Mouse (Mus musculus): ENCODE measurements around the gene Mmp8. TPM values are rescaled to one million over a fixed set of nuclear protein-coding genes. Genes with fewer than 3 reads are reported as not detected.

Mmp8 gene
- polyA plus RNA-seq (2014; fragmentation: Nextera tagmentation; extraction: Ambion mirVana): 0.51 and 0.79 TPM in 2 replicates

GRCm38 (mm10) chr9:7558221-7559017 lies at the start of gene Mmp8:
Gene Mmp8 (plus strand): TSS chr9:7558456.
- H3K4me3 ChIP-seq (ENCODE audit: low read depth, low read length): no peak within 1 kb of the TSS

GRCm38 (mm10) chr9:7509619-7510233 lies 48.5 kb upstream of the Mmp8 start:
- H3K4me2 ChIP-seq (ENCODE audit: low read depth, low read length): no peak overlapping the region
- DNase-seq (ENCODE audit: low spot score) (no peak), ATAC-seq (ENCODE audit: low read depth) (no peak)
- 87% methylated on average over 10 of the region's 10 CpGs for WGBS
- H3K9ac ChIP-seq (ENCODE audit: low read depth, low read length): no peak overlapping the region
- H3K27me3 ChIP-seq (replicated peaks; ENCODE audit: control insufficient read depth, insufficient read depth, low read length): no peaks in the 10 kb centered on the region
- no peak overlapping the region for H3K4me3 ChIP-seq (ENCODE audit: low read depth, low read length)
- H3K27ac ChIP-seq (replicated peaks; ENCODE audit: low read depth, low read length): no peak overlapping the region
- H3K4me1 ChIP-seq (ENCODE audit: control insufficient read depth, insufficient read depth, low read length): no peaks in the 10 kb centered on the region
- H3K36me3 ChIP-seq (ENCODE audit: control insufficient read depth, insufficient read depth, low read length): no peaks in the 10 kb centered on the region
- no peaks in the 10 kb centered on the region for H3K9me3 ChIP-seq (ENCODE audit: control insufficient read depth, low read length)

More at GRCm38 (mm10) chr9:7558221-7559017, at the start of gene Mmp8:
- whole genome bisulfite sequencing: 80% methylated on average over 8 of the region's 8 CpGs
- no peaks in the 10 kb centered on the region for H3K9me3 ChIP-seq (ENCODE audit: control insufficient read depth, low read length)
- no peaks in the 10 kb centered on the region for H3K4me1 ChIP-seq (ENCODE audit: control insufficient read depth, insufficient read depth, low read length)
- no peak within 1 kb of the TSS for H3K27ac ChIP-seq (replicated peaks; ENCODE audit: low read depth, low read length)
- ATAC-seq (ENCODE audit: low read depth) (no peak), DNase-seq (ENCODE audit: low spot score) (no peak)
- H3K4me2 ChIP-seq (ENCODE audit: low read depth, low read length): no peak within 1 kb of the TSS
- no peaks in the 10 kb centered on the region for H3K36me3 ChIP-seq (ENCODE audit: control insufficient read depth, insufficient read depth, low read length)
- no peaks in the 10 kb centered on the region for H3K27me3 ChIP-seq (replicated peaks; ENCODE audit: control insufficient read depth, insufficient read depth, low read length)
- H3K9ac ChIP-seq (ENCODE audit: low read depth, low read length): no peak within 1 kb of the TSS

DNA sequence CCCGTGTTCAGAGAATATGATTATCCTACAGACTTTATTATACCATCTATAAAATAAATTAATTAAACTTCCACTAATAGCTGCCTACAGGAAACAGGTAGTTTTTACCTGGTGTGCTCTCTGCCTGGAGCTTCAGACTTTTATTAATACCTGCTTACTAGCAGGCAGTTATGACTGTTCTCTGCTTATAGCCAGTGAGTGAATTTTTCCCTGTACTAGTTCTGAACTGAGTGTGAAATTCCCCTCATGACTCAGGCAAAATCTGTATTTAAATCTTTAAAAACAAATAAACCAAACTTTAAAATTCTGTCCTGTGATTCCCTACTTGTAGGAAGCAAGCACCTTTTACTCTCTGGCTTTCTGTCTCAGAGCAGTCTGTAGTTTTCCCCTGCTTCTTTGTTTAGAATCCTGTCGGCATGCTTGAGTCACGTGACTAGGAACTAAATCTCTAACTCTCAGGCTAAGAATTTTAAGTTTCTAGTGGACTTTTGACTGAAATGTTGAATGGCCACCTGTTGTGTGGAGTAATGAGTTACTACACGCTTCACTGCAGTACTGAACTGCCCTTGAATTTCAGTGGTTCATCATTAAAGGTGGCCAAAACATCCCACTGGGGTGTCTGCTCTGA lies 40.2 kb upstream of the Mmp8 start:
- no peak overlapping the region for H3K4me2 ChIP-seq (ENCODE audit: low read depth, low read length)
- ATAC-seq (ENCODE audit: low read depth): no peak
- WGBS: 64% methylated on average over 4 of the region's 4 CpGs

GRCm38 (mm10) chr9:7526255-7526940 lies 31.9 kb upstream of the Mmp8 start:
- Histone ChIP-seq H3K9ac (ENCODE audit: low read depth, low read length) (no peak overlapping the region), H3K4me1 (ENCODE audit: control insufficient read depth, insufficient read depth, low read length) (no peaks in the 10 kb centered on the region), H3K36me3 (ENCODE audit: control insufficient read depth, insufficient read depth, low read length) (no peaks in the 10 kb centered on the region), H3K9me3 (ENCODE audit: control insufficient read depth, low read length) (no peaks in the 10 kb centered on the region), H3K4me2 (ENCODE audit: low read depth, low read length) (no peak overlapping the region), H3K4me3 (ENCODE audit: low read depth, low read length) (no peak overlapping the region), H3K27me3 (replicated peaks; ENCODE audit: control insufficient read depth, insufficient read depth, low read length) (no peaks in the 10 kb centered on the region), H3K27ac (replicated peaks; ENCODE audit: low read depth, low read length) (no peak overlapping the region)
- 68% methylated on average over 4 of the region's 4 CpGs for WGBS
- DNase-seq (ENCODE audit: low spot score) (no peak), ATAC-seq (ENCODE audit: low read depth) (no peak)

More for the DNA sequence above, 40.2 kb upstream of the Mmp8 start:
- Histone ChIP-seq H3K27me3 (replicated peaks; ENCODE audit: control insufficient read depth, insufficient read depth, low read length) (no peaks in the 10 kb centered on the region), H3K9me3 (ENCODE audit: control insufficient read depth, low read length) (no peaks in the 10 kb centered on the region), H3K9ac (ENCODE audit: low read depth, low read length) (no peak overlapping the region), H3K4me3 (ENCODE audit: low read depth, low read length) (no peak overlapping the region), H3K4me1 (ENCODE audit: control insufficient read depth, insufficient read depth, low read length) (no peaks in the 10 kb centered on the region), H3K27ac (replicated peaks; ENCODE audit: low read depth, low read length) (no peak overlapping the region), H3K36me3 (ENCODE audit: control insufficient read depth, insufficient read depth, low read length) (no peaks in the 10 kb centered on the region)
- DNase-seq (ENCODE audit: low spot score): no peak

DNA sequence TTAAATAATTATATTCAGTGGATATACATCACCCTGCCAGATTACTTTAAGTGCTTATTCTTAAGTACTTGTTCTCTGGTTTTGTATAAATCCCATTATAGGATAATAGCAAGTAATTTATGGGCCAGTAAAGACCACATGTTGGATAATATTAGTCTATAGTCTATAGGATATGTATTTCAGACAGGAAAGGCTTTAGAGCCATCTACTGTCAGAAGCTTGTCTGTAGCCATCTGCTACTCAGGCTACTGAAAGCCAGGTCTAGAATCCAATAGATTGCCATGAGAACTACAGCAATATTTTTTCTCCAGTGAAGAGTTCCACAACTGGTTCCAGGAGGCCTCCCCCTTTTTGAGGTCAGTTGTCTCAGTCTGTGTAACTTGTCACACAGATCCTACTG lies 15.5 kb upstream of the Mmp8 start:
- H3K9ac ChIP-seq (ENCODE audit: low read depth, low read length): no peak overlapping the region
- no peaks in the 10 kb centered on the region for H3K36me3 ChIP-seq (ENCODE audit: control insufficient read depth, insufficient read depth, low read length)
- H3K27me3 ChIP-seq (replicated peaks; ENCODE audit: control insufficient read depth, insufficient read depth, low read length): no peaks in the 10 kb centered on the region
- ATAC-seq (ENCODE audit: low read depth) (no peak), DNase-seq (ENCODE audit: low spot score) (no peak)
- H3K27ac ChIP-seq (replicated peaks; ENCODE audit: low read depth, low read length): no peak overlapping the region
- no peaks in the 10 kb centered on the region for H3K9me3 ChIP-seq (ENCODE audit: control insufficient read depth, low read length)
- H3K4me3 ChIP-seq (ENCODE audit: low read depth, low read length): no peak overlapping the region
- H3K4me1 ChIP-seq (ENCODE audit: control insufficient read depth, insufficient read depth, low read length): no peaks in the 10 kb centered on the region
- H3K4me2 ChIP-seq (ENCODE audit: low read depth, low read length): no peak overlapping the region

DNA sequence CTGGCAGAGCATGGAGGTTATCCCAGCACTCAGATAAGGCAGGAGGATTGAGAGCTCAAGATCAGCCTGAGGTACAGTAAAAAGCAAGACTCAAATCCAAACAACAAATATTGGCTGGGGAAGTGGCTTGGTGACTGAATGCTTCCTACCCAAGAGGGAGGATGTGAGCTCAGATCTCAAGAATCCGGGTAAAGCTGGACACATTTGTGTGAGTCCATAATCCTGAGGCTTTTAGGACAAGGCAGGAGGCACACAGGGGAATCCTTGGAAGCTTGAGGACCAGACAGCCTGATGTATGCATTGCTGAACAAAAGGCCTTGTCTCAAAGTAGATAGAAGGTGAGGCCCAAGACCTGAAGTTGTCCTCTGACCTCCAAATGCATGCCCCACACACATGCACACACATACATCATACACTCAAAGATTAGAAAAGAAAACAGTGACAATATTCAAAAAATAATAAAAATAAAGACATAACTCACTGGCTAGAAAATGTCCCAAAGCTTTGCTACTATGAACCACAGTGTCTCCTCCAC lies 13.3 kb upstream of the Mmp8 start:
- ATAC-seq (ENCODE audit: low read depth): no peak
- H3K9me3 ChIP-seq (ENCODE audit: control insufficient read depth, low read length): no peaks in the 10 kb centered on the region
- 47% methylated on average over 1 of the region's 1 CpGs for WGBS
- no peak overlapping the region for H3K9ac ChIP-seq (ENCODE audit: low read depth, low read length)
- H3K4me1 ChIP-seq (ENCODE audit: control insufficient read depth, insufficient read depth, low read length): no peaks in the 10 kb centered on the region
- H3K27ac ChIP-seq (replicated peaks; ENCODE audit: low read depth, low read length): no peak overlapping the region
- H3K27me3 ChIP-seq (replicated peaks; ENCODE audit: control insufficient read depth, insufficient read depth, low read length): no peaks in the 10 kb centered on the region
- no peak for DNase-seq (ENCODE audit: low spot score)
- H3K36me3 ChIP-seq (ENCODE audit: control insufficient read depth, insufficient read depth, low read length): no peaks in the 10 kb centered on the region
- no peak overlapping the region for H3K4me2 ChIP-seq (ENCODE audit: low read depth, low read length)
- no peak overlapping the region for H3K4me3 ChIP-seq (ENCODE audit: low read depth, low read length)

GRCm38 (mm10) chr9:7545471-7545870 lies 12.8 kb upstream of the Mmp8 start:
- 26% methylated on average over 1 of the region's 1 CpGs for WGBS
- H3K4me1 ChIP-seq (ENCODE audit: control insufficient read depth, insufficient read depth, low read length): no peaks in the 10 kb centered on the region
- H3K4me2 ChIP-seq (ENCODE audit: low read depth, low read length): no peak overlapping the region
- H3K9ac ChIP-seq (ENCODE audit: low read depth, low read length): no peak overlapping the region
- ATAC-seq (ENCODE audit: low read depth) (no peak), DNase-seq (ENCODE audit: low spot score) (peak; percentile 50)
- no peak overlapping the region for H3K27ac ChIP-seq (replicated peaks; ENCODE audit: low read depth, low read length)
- no peak overlapping the region for H3K4me3 ChIP-seq (ENCODE audit: low read depth, low read length)
- H3K36me3 ChIP-seq (ENCODE audit: control insufficient read depth, insufficient read depth, low read length): no peaks in the 10 kb centered on the region
- no peaks in the 10 kb centered on the region for H3K27me3 ChIP-seq (replicated peaks; ENCODE audit: control insufficient read depth, insufficient read depth, low read length)
- no peaks in the 10 kb centered on the region for H3K9me3 ChIP-seq (ENCODE audit: control insufficient read depth, low read length)

GRCm38 (mm10) chr9:7545920-7546319 lies 12.3 kb upstream of the Mmp8 start:
- 82% methylated on average over 7 of the region's 7 CpGs for WGBS
- no peak overlapping the region for H3K27ac ChIP-seq (replicated peaks; ENCODE audit: low read depth, low read length)
- H3K4me2 ChIP-seq (ENCODE audit: low read depth, low read length): no peak overlapping the region
- H3K36me3 ChIP-seq (ENCODE audit: control insufficient read depth, insufficient read depth, low read length): no peaks in the 10 kb centered on the region
- H3K9ac ChIP-seq (ENCODE audit: low read depth, low read length): no peak overlapping the region
- DNase-seq (ENCODE audit: low spot score) (no peak), ATAC-seq (ENCODE audit: low read depth) (no peak)
- no peaks in the 10 kb centered on the region for H3K4me1 ChIP-seq (ENCODE audit: control insufficient read depth, insufficient read depth, low read length)
- H3K4me3 ChIP-seq (ENCODE audit: low read depth, low read length): no peak overlapping the region
- H3K27me3 ChIP-seq (replicated peaks; ENCODE audit: control insufficient read depth, insufficient read depth, low read length): no peaks in the 10 kb centered on the region
- H3K9me3 ChIP-seq (ENCODE audit: control insufficient read depth, low read length): no peaks in the 10 kb centered on the region
